ENCODE assay signal across 8 mouse cellular contexts in genomic region chr4:70534078-70534890, GRCm38 (mm10). TPM values are rescaled to one million over a fixed set of nuclear protein-coding genes. Genes with fewer than 3 reads are reported as not detected.
DNase-seq lines count a peak whose midpoint lies in the region; ATAC-seq and TF ChIP-seq lines count a peak whose summit lies in the region.

No protein-coding gene starts in this region.

- WGBS in hindbrain, embryonic 10.5 days = under 1% methylated on average over 63 of the region's 66 CpGs

- H3K36me3 ChIP-seq in hindbrain, embryonic 10.5 days = no peaks in the 10 kb centered on the region

- no peaks in the 10 kb centered on the region for H3K9me3 ChIP-seq in hindbrain, embryonic 10.5 days

- no peak overlapping the region for H3K27ac ChIP-seq in bone marrow macrophage, adult 2 months (ENCODE audit: insufficient read depth, low read depth, low read length)
- H3K27ac ChIP-seq in hindbrain, embryonic 10.5 days = peak overlapping the region; percentile 100

- TF ChIP-seq POLR2A in bone marrow macrophage, adult 2 months (IDR thresholded peaks at IDR 0.05; ENCODE audit: borderline replicate concordance, low read depth, low read length) = no peak

- peak overlapping the region; percentile 91 for H3K4me3 ChIP-seq in bone marrow macrophage, adult 2 months (ENCODE audit: insufficient read depth, low read length)
- peak overlapping the region; percentile 91 for H3K4me3 ChIP-seq in hindbrain, embryonic 10.5 days

- no peak for TF ChIP-seq CTCF in bone marrow macrophage, adult 2 months (IDR thresholded peaks at IDR 0.05; ENCODE audit: low read depth, low read length)

- H3K4me1 ChIP-seq in bone marrow macrophage, adult 2 months (ENCODE audit: control insufficient read depth, insufficient read depth, low read length) = peaks cover 20% of the 10 kb centered on the region
- H3K4me1 ChIP-seq in hindbrain, embryonic 10.5 days (replicated peaks) = peaks cover 75% of the 10 kb centered on the region

- peak; percentile 14 for DNase-seq in MN1 (ENCODE audit: low spot score)
- peak; percentile 55 for DNase-seq in hindbrain, embryonic 10.5 days (ENCODE audit: low spot score)
- peak; percentile 34 to 41 for DNase-seq in layer of hippocampus, postnatal 25 days (ENCODE audit: extremely low spot score in 1 of 2, low spot score in 1 of 2)
- DNase-seq in lung, postnatal 4 days = peak; percentile 49 to 56
- DNase-seq in right cerebral cortex, postnatal 36 days (ENCODE audit: low spot score in 2 of 2) = peak; percentile 15 to 22
- DNase-seq in urinary bladder, postnatal 4 days (ENCODE audit: low spot score in 2 of 2) = peak; percentile 31 to 67

- 0 out of 2 replicates have a peak, but pooled peaks have one; percentile 4 for ATAC-seq in erythroblast, adult 5-6 weeks (replicated peaks; ENCODE audit: low FRiP score, poor library complexity, severe bottlenecking)

- no peaks in the 10 kb centered on the region for H3K27me3 ChIP-seq in hindbrain, embryonic 10.5 days (ENCODE audit: insufficient read depth, poor library complexity, severe bottlenecking)

RNA-seq across cellular contexts. Expression of gene Megf9, which starts 0.5 kb away (rescaled TPM):
- 3.0 and 3.7 TPM in 2 replicates for polyA plus RNA-seq in bone marrow macrophage, adult 2 months (2012; ENCODE audit: insufficient read depth, insufficient read length, missing spikeins)
- 21.1 and 21.9 TPM in 2 replicates for total RNA-seq in erythroblast, adult 5-6 weeks (2015; ENCODE audit: low replicate concordance)
- 7.0 and 10.0 TPM in 2 replicates for total RNA-seq in erythroblast, adult 5-6 weeks (2017; ENCODE audit: low replicate concordance)
- 17.9 and 22.2 TPM in 2 replicates for polyA plus RNA-seq in hindbrain, embryonic 10.5 days (2016; fragmentation: Nextera tagmentation; extraction: Ambion mirVana)
- total RNA-seq in layer of hippocampus, postnatal 25 days (2021) = 100 to 1,000 TPM; 119 to 125 TPM

Comparison
In these comparisons a context has a peak if more than half of its experiments do, and no peak if none do; other contexts are left out.
1. RNA of gene Megf9, which starts 0.5 kb away (total RNA-seq): 119 to 125 TPM in layer of hippocampus, postnatal 25 days; 7.0 to 21.9 TPM in erythroblast, adult 5-6 weeks; every median in the first group is over 4 times any median in the second.
2. Peak in every context shown above with its lines, with median percentiles within 50 percentile points of each other: DNase-seq.